Comparison of ENCODE assay signal across 8 mouse cellular contexts in genomic region chr10:125965968-125966480, GRCm38 (mm10). TPM values are rescaled to one million over a fixed set of nuclear protein-coding genes. Genes with fewer than 3 reads are reported as not detected.
DNase-seq lines count a peak whose midpoint lies in the region; ATAC-seq and TF ChIP-seq lines count a peak whose summit lies in the region.

Gene Lrig3, plus strand, starts transcription at chr10:125966168.

- H3K9me3 ChIP-seq in forebrain, embryonic 13.5 days (replicated peaks): no peaks in the 10 kb centered on the region
- no peaks in the 10 kb centered on the region for H3K9me3 ChIP-seq in heart, embryonic 16.5 days (replicated peaks; ENCODE audit: control insufficient read depth, low read length)
- H3K9me3 ChIP-seq in liver, embryonic 13.5 days (replicated peaks): no peaks in the 10 kb centered on the region

- no peaks in the 10 kb centered on the region for H3K36me3 ChIP-seq in C2C12 (ENCODE audit: control insufficient read depth, insufficient read depth)
- H3K36me3 ChIP-seq in forebrain, embryonic 13.5 days (ENCODE audit: poor library complexity, severe bottlenecking): no peaks in the 10 kb centered on the region
- H3K36me3 ChIP-seq in heart, embryonic 16.5 days (ENCODE audit: control insufficient read depth, insufficient read depth): no peaks in the 10 kb centered on the region
- no peaks in the 10 kb centered on the region for H3K36me3 ChIP-seq in liver, embryonic 13.5 days
- no peaks in the 10 kb centered on the region for H3K36me3 ChIP-seq in testis, adult 2 months (ENCODE audit: control insufficient read depth, insufficient read depth, low read length)

- no peaks in the 10 kb centered on the region for H3K27me3 ChIP-seq in C2C12 (ENCODE audit: control insufficient read depth, insufficient read depth, insufficient read length)
- H3K27me3 ChIP-seq in forebrain, embryonic 13.5 days: peaks cover 37% of the 10 kb centered on the region
- H3K27me3 ChIP-seq in heart, embryonic 16.5 days (ENCODE audit: control insufficient read depth, insufficient read depth, low read length): peaks cover 33% of the 10 kb centered on the region
- H3K27me3 ChIP-seq in liver, embryonic 13.5 days: peaks cover 34% of the 10 kb centered on the region
- H3K27me3 ChIP-seq in testis, adult 2 months (ENCODE audit: control insufficient read depth, insufficient read depth, low read length): no peaks in the 10 kb centered on the region

- H3K4me1 ChIP-seq in forebrain, embryonic 13.5 days: peaks cover 29% of the 10 kb centered on the region
- peaks cover 13% of the 10 kb centered on the region for H3K4me1 ChIP-seq in heart, embryonic 16.5 days (ENCODE audit: control insufficient read depth, insufficient read depth, low read length)
- peaks cover 7% of the 10 kb centered on the region; the same call in 1 of the 2 replicates for H3K4me1 ChIP-seq in liver, embryonic 13.5 days (replicated peaks)
- H3K4me1 ChIP-seq in testis, adult 2 months (ENCODE audit: control insufficient read depth, insufficient read depth, low read length): peaks cover 7% of the 10 kb centered on the region

- DNase-seq in kidney, postnatal 25 days: peak; percentile 90 to 95
- DNase-seq in liver, embryonic 13.5 days: peak; percentile 13
- peak; percentile 87 for DNase-seq in neural tube, embryonic 10.5 days (ENCODE audit: extremely low spot score, low spot score)

- H3K79me3 ChIP-seq in C2C12 (ENCODE audit: low read depth): peaks cover 35% of the 10 kb centered on the region

- TF ChIP-seq CTCF in C2C12 (IDR thresholded peaks at IDR 0.05; ENCODE audit: control insufficient read depth, insufficient read depth, insufficient read length): no peak
- no peak for TF ChIP-seq CTCF in testis, adult 2 months (IDR thresholded peaks at IDR 0.05; ENCODE audit: control insufficient read depth, insufficient read depth, insufficient replicate concordance, low read depth, low read length)

- H3K27ac ChIP-seq in forebrain, embryonic 13.5 days: no peak within 1 kb of the TSS; the same call in 1 of the 2 replicates
- peak within 1 kb of the TSS; percentile 54 for H3K27ac ChIP-seq in heart, embryonic 16.5 days (ENCODE audit: low read length)
- no peak within 1 kb of the TSS; the same call in 1 of the 2 replicates for H3K27ac ChIP-seq in liver, embryonic 13.5 days
- H3K27ac ChIP-seq in testis, adult 2 months (ENCODE audit: control insufficient read depth, insufficient read depth, low read depth, low read length): peak within 1 kb of the TSS; percentile 75

- peaks cover 51% of the 10 kb centered on the region for H3K79me2 ChIP-seq in C2C12 (ENCODE audit: control insufficient read depth, insufficient read depth)

- TF ChIP-seq POLR2A in testis, adult 2 months (IDR thresholded peaks at IDR 0.05; ENCODE audit: control insufficient read depth, low read depth, low read length): peak; percentile 26; the same call in 1 of the 2 replicates

- H3ac ChIP-seq in C2C12 (ENCODE audit: control insufficient read depth, insufficient read length, low read depth): peak within 1 kb of the TSS; percentile 93

- H3K4me3 ChIP-seq in C2C12 (ENCODE audit: insufficient read depth, poor library complexity, severe bottlenecking): peak within 1 kb of the TSS; percentile 74
- peak within 1 kb of the TSS; percentile 58 for H3K4me3 ChIP-seq in forebrain, embryonic 13.5 days
- H3K4me3 ChIP-seq in heart, embryonic 16.5 days (ENCODE audit: low read length): peak within 1 kb of the TSS; percentile 75
- peak within 1 kb of the TSS; percentile 61 for H3K4me3 ChIP-seq in liver, embryonic 13.5 days (replicated peaks)
- H3K4me3 ChIP-seq in testis, adult 2 months (ENCODE audit: control insufficient read depth, low read depth, low read length): peak within 1 kb of the TSS; percentile 89

- peak; percentile 46; the same call in 1 of the 2 replicates for ATAC-seq in cerebellum, adult (ENCODE audit: insufficient number of reproducible peaks, low FRiP score, low TSS enrichment)
- ATAC-seq in forebrain, embryonic 13.5 days: peak; percentile 92
- ATAC-seq in heart, embryonic 16.5 days (replicated peaks; ENCODE audit: extremely low read depth, insufficient read depth, low FRiP score): peak; percentile 88
- peak; percentile 71 for ATAC-seq in liver, embryonic 13.5 days (ENCODE audit: low read depth)

- WGBS in forebrain, embryonic 13.5 days: under 1% methylated on average over 60 of the region's 62 CpGs
- under 1% methylated on average over 62 of the region's 62 CpGs for WGBS in heart, embryonic 16.5 days
- under 1% methylated on average over 62 of the region's 62 CpGs for WGBS in liver, embryonic 13.5 days (ENCODE audit: insufficient replicate concordance)

- H3K9ac ChIP-seq in forebrain, embryonic 13.5 days: peak within 1 kb of the TSS; percentile 73
- H3K9ac ChIP-seq in heart, embryonic 16.5 days (ENCODE audit: low read length): peak within 1 kb of the TSS; percentile 82
- H3K9ac ChIP-seq in liver, embryonic 13.5 days: peak within 1 kb of the TSS; percentile 67

- H3K4me2 ChIP-seq in forebrain, embryonic 13.5 days: peak within 1 kb of the TSS; percentile 99
- peak within 1 kb of the TSS; percentile 99 for H3K4me2 ChIP-seq in heart, embryonic 16.5 days (ENCODE audit: low read depth, low read length)
- peak within 1 kb of the TSS; percentile 73 for H3K4me2 ChIP-seq in liver, embryonic 13.5 days

TF ChIP-seq in C2C12, 6 proteins besides CTCF, POLR2A, EP300 and RAD21:
- TF ChIP-seq MYOD1 (IDR thresholded peaks at IDR 0.05; ENCODE audit: control insufficient read depth, insufficient read length, low read depth) (no peak), USF1 (IDR thresholded peaks at IDR 0.05; ENCODE audit: low read depth) (peak; percentile 86)
TF ChIP-seq in C2C12: peak in this region for 1.

RNA-seq across cellular contexts. Expression of gene Lrig3, which starts in this region (rescaled TPM):
- 8.0 TPM for polyA plus RNA-seq in C2C12 (2012; fragmentation: generic; extraction: Trizol)
- polyA plus RNA-seq in forebrain, embryonic 13.5 days (2015; fragmentation: Nextera tagmentation; extraction: Ambion mirVana): 2.4 and 3.0 TPM in 2 replicates
- polyA plus RNA-seq in heart, embryonic 16.5 days (2015; fragmentation: Nextera tagmentation; extraction: Ambion mirVana): 1.2 and 2.0 TPM in 2 replicates
- polyA plus RNA-seq in liver, embryonic 13.5 days (2015; fragmentation: Nextera tagmentation; extraction: Ambion mirVana): 0.80 and 1.0 TPM in 2 replicates
- polyA plus RNA-seq in testis, adult 2 months (2012; rRNA removed): 2.2 TPM in 2 replicates

Comparison
In these comparisons a context has a peak if more than half of its experiments do, and no peak if none do; other contexts are left out.
1. H3K27ac ChIP-seq: peak in heart, embryonic 16.5 days (single experiment) and testis, adult 2 months (single experiment); none in forebrain, embryonic 13.5 days (single experiment) and liver, embryonic 13.5 days (single experiment).
2. DNase-seq: peak in every context shown above with its lines; median percentile 92 in kidney, postnatal 25 days; 87 in neural tube, embryonic 10.5 days; 13 in liver, embryonic 13.5 days.
3. Peak in every context shown above with its lines, with median percentiles within 50 percentile points of each other: H3K4me3 ChIP-seq, ATAC-seq, H3K4me2 ChIP-seq and H3K9ac ChIP-seq.